Mouse (Mus musculus): ENCODE results near the gene Snai3. TPM values are rescaled to one million over a fixed set of nuclear protein-coding genes. Genes with fewer than 3 reads are reported as not detected.

Gene Snai3
- polyA plus RNA-seq, 1 experiment from 2014 or later, result 0.64 TPM

DNA sequence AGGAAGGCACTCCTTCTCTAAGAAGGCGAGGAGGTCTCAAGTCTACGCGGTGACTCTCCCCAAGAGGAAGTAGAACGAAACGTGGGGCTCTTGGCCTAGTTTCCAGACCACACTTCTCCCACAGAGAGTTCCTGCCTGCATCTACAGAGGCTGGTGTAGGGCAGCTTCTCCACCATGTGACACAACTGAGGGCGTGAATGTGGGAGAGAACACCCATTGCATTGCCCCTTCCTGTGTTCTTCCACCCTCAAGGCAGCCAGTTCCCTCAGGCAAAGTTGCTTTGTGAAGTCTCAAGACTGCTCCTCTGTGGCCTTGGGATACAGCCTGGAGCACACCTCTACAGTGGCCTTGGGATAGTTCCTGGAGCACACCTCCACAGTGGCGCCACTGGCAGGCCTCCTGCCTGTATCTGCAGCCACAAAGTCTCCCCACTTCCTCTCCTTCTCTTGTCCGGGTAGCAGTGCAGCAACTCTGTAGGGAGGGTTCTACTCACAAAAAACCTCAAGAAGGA lies 13.4 kb upstream of the Snai3 start:
- 48% methylated on average over 8 of the region's 8 CpGs for WGBS (ENCODE audit: insufficient replicate concordance)
- Histone ChIP-seq H3K9me3 (replicated peaks) (no peaks in the 10 kb centered on the region), H3K27ac (replicated peaks) (peak overlapping the region; percentile 83), H3K27me3 (no peaks in the 10 kb centered on the region), H3K9ac (no peak overlapping the region; the same call in 1 of the 2 replicates), H3K4me1 (replicated peaks) (peaks cover 63% of the 10 kb centered on the region), H3K36me3 (replicated peaks) (peaks cover 24% of the 10 kb centered on the region), H3K4me3 (replicated peaks) (peak overlapping the region; percentile 97), H3K4me2 (peak overlapping the region; percentile 97)
- ATAC-seq (ENCODE audit: insufficient read depth), result no peak

DNA sequence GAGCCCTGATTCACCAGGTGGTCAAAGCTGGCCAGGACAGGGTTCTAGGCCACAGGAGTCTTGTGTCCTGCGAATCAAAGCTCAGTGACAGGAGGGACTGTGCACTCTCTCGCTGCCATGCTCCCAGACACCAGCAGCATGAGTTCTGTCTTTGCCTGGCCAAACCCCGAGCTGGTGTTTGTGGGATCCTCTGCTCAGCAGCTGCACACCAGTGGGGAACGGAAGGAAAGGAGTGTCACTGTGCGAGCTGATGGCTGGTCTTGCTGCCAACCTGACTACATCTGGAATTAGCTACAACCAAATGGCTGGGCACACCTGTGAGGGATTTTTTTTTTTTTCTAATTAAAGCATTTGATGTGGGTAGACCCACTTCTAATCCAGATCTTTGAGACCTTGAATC lies 10.2 kb upstream of the Snai3 start:
- Histone ChIP-seq H3K27me3 (no peaks in the 10 kb centered on the region), H3K9me3 (replicated peaks) (no peaks in the 10 kb centered on the region), H3K36me3 (replicated peaks) (peaks cover 29% of the 10 kb centered on the region; the same call in 1 of the 2 replicates), H3K4me1 (replicated peaks) (peaks cover 43% of the 10 kb centered on the region), H3K4me2 (no peak overlapping the region), H3K27ac (replicated peaks) (no peak overlapping the region), H3K9ac (no peak overlapping the region), H3K4me3 (replicated peaks) (no peak overlapping the region)
- no peak for ATAC-seq (ENCODE audit: insufficient read depth)
- WGBS (ENCODE audit: insufficient replicate concordance), result 59% methylated on average over 5 of the region's 5 CpGs

DNA sequence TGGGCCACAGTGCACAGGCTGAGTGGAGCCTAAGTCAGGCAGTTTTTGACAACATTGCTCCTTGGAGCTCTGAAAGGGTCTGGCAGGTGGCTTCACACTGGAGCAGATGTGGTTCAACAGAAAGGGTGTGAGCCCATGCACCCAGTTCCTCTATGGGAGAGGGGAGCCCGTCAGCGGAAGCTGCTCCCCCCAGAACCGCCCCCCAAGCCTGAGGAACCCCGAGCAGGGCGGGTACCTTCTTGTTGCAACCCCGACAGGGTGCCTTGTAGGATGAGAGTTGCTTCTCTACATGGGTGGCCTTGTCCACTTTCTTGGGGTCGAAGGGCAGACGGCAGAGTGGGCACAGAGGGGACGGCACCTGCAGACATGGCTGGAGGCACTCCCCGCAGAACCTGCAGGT lies 9.4 kb upstream of the Snai3 start:
- WGBS (ENCODE audit: insufficient replicate concordance), result 70% methylated on average over 10 of the region's 10 CpGs
- no peak overlapping the region for H3K9ac ChIP-seq
- H3K27me3 ChIP-seq, result no peaks in the 10 kb centered on the region
- H3K4me2 ChIP-seq, result no peak overlapping the region
- no peak overlapping the region for H3K4me3 ChIP-seq (replicated peaks)
- peaks cover 41% of the 10 kb centered on the region for H3K4me1 ChIP-seq (replicated peaks)
- peaks cover 29% of the 10 kb centered on the region; the same call in 1 of the 2 replicates for H3K36me3 ChIP-seq (replicated peaks)
- no peak for ATAC-seq (ENCODE audit: insufficient read depth)
- no peak overlapping the region for H3K27ac ChIP-seq (replicated peaks)
- no peaks in the 10 kb centered on the region for H3K9me3 ChIP-seq (replicated peaks)

GRCm38 (mm10) chr8:122469407-122469806 lies 8.9 kb upstream of the Snai3 start:
- H3K9ac ChIP-seq, result no peak overlapping the region

DNA sequence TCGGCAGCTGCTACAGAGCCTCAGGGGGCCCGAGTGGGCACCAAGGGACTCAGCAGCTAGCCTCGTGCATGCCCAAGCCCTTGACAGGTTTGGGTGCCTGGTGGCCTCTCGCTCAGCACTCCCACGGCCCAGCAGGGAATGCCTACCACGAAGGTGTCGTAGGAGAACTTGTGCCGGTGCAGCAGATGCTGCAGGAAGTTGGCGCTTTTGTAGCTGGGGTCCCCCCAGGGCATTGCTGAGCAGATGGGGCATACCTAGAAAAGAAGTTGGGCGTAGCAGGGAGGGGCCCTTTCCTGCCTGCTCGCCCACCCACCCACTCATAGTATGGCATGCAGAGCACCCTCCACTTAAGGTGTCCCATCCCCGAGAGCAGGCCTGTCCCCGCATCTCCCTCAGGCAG lies 7.3 kb upstream of the Snai3 start:
- H3K27me3 ChIP-seq, result peaks cover 4% of the 10 kb centered on the region; the same call in 1 of the 2 replicates
- H3K36me3 ChIP-seq (replicated peaks), result peaks cover 21% of the 10 kb centered on the region; the same call in 1 of the 2 replicates
- H3K4me2 ChIP-seq, result no peak overlapping the region
- no peak for ATAC-seq (ENCODE audit: insufficient read depth)
- H3K27ac ChIP-seq (replicated peaks), result no peak overlapping the region
- no peak overlapping the region for H3K9ac ChIP-seq
- H3K9me3 ChIP-seq (replicated peaks), result no peaks in the 10 kb centered on the region
- WGBS (ENCODE audit: insufficient replicate concordance), result 76% methylated on average over 13 of the region's 13 CpGs
- H3K4me3 ChIP-seq (replicated peaks), result no peak overlapping the region
- peaks cover 42% of the 10 kb centered on the region for H3K4me1 ChIP-seq (replicated peaks)

More at GRCm38 (mm10) chr8:122469407-122469806, 8.9 kb upstream of the Snai3 start:
- H3K4me1 ChIP-seq (replicated peaks), result peaks cover 41% of the 10 kb centered on the region
- H3K9me3 ChIP-seq (replicated peaks), result no peaks in the 10 kb centered on the region
- H3K36me3 ChIP-seq (replicated peaks), result peaks cover 29% of the 10 kb centered on the region; the same call in 1 of the 2 replicates
- no peaks in the 10 kb centered on the region for H3K27me3 ChIP-seq
- no peak overlapping the region for H3K4me2 ChIP-seq
- ATAC-seq (ENCODE audit: insufficient read depth), result no peak
- no peak overlapping the region for H3K4me3 ChIP-seq (replicated peaks)
- no peak overlapping the region for H3K27ac ChIP-seq (replicated peaks)
- 69% methylated on average over 6 of the region's 6 CpGs for WGBS (ENCODE audit: insufficient replicate concordance)

DNA sequence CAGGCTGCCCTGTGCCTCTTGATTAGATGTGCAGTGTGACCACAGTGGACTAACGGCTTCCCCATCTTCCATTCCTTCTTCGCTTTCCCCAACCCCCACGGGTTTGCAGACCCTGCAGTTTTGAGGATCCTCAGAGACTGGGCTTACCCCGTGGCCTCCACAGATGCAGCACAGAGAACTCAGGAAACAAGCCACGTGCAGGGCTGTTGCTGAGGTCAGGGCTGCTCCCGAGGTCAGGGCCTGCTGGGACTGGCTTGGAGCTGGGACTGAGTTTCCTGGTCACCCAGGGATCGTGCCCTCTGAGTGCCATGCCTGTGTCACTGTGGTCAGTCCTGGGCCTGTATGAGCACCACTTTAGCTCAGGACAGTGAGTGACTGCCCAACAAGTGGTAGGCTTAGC lies 4.5 kb upstream of the Snai3 start:
- WGBS (ENCODE audit: insufficient replicate concordance), result 19% methylated on average over 7 of the region's 7 CpGs
- Histone ChIP-seq H3K9me3 (replicated peaks) (no peaks in the 10 kb centered on the region), H3K4me2 (no peak overlapping the region), H3K27ac (replicated peaks) (no peak overlapping the region), H3K4me1 (replicated peaks) (peaks cover 59% of the 10 kb centered on the region), H3K4me3 (replicated peaks) (no peak overlapping the region), H3K27me3 (peaks cover 32% of the 10 kb centered on the region), H3K36me3 (replicated peaks) (peaks cover 21% of the 10 kb centered on the region; the same call in 1 of the 2 replicates), H3K9ac (no peak overlapping the region)
- ATAC-seq (ENCODE audit: insufficient read depth), result no peak

- Histone ChIP-seq H3K4me1 (replicated peaks) (peaks cover 58% of the 10 kb centered on the region), H3K4me3 (replicated peaks) (no peak overlapping the region)
- no peak for ATAC-seq (ENCODE audit: insufficient read depth)
Observed at GRCm38 (mm10) chr8:122463651-122464640, 3.4 kb upstream of the Snai3 start.

GRCm38 (mm10) chr8:122462510-122462909 lies 2.0 kb upstream of the Snai3 start:
- Histone ChIP-seq H3K9me3 (replicated peaks) (no peaks in the 10 kb centered on the region), H3K27me3 (peaks cover 57% of the 10 kb centered on the region), H3K36me3 (replicated peaks) (peaks cover 8% of the 10 kb centered on the region; the same call in 1 of the 2 replicates), H3K4me3 (replicated peaks) (no peak overlapping the region), H3K27ac (replicated peaks) (no peak overlapping the region), H3K4me1 (replicated peaks) (peaks cover 58% of the 10 kb centered on the region), H3K9ac (no peak overlapping the region), H3K4me2 (no peak overlapping the region)
- no peak for ATAC-seq (ENCODE audit: insufficient read depth)
- 51% methylated on average over 8 of the region's 8 CpGs for WGBS (ENCODE audit: insufficient replicate concordance)

More at GRCm38 (mm10) chr8:122463651-122464640, 3.4 kb upstream of the Snai3 start:
- H3K9ac ChIP-seq, result no peak overlapping the region
- peaks cover 21% of the 10 kb centered on the region; the same call in 1 of the 2 replicates for H3K36me3 ChIP-seq (replicated peaks)
- no peaks in the 10 kb centered on the region for H3K9me3 ChIP-seq (replicated peaks)
- H3K27me3 ChIP-seq, result peaks cover 42% of the 10 kb centered on the region
- 11% methylated on average over 12 of the region's 12 CpGs for WGBS (ENCODE audit: insufficient replicate concordance)
- peak overlapping the region; percentile 23 for H3K4me2 ChIP-seq
- H3K27ac ChIP-seq (replicated peaks), result peak overlapping the region; percentile 34

DNA sequence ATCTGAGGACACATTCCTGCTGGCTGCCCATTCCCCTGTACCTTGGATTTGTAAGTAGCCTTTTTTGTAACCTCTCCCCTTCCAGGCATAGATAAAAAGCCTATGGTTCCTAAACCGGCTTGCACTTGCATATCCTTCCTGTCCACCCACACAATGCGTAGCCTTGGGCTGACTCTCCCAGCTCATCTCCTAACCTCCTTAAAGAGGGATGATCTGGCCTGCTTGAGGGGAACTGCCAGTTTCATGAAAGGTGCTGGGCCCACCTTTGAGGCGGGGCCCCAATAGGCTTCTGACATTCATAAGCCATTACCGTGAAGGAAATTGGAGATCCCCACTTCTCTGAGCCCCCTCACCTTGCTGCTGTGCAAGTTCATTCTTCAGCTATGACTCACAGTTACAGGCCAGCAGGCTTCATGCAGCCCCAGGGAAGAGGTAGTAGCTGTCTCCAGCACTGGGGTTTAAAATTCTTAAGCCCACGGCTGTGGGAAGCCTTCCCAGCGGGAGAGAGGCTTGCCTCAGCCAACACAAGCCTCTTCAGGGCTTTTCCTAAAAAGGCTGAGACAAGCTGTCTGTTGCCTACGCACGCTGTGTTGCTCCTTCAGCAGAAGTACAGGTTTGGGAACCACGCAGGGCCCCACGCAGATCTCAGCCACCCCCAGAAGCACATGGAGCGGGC lies 1.1 kb upstream of the Snai3 start:
- no peak overlapping the region for H3K4me3 ChIP-seq (replicated peaks)
- peaks cover 64% of the 10 kb centered on the region for H3K27me3 ChIP-seq
- H3K4me1 ChIP-seq (replicated peaks), result peaks cover 58% of the 10 kb centered on the region
- whole genome bisulfite sequencing (ENCODE audit: insufficient replicate concordance), result 55% methylated on average over 11 of the region's 11 CpGs
- no peak overlapping the region for H3K4me2 ChIP-seq
- no peaks in the 10 kb centered on the region for H3K9me3 ChIP-seq (replicated peaks)
- no peak overlapping the region for H3K9ac ChIP-seq
- H3K36me3 ChIP-seq (replicated peaks), result 0 out of 2 replicates have a peak, but pooled peaks cover under 1% of the 10 kb centered on the region
- no peak for ATAC-seq (ENCODE audit: insufficient read depth)
- H3K27ac ChIP-seq (replicated peaks), result no peak overlapping the region

DNA sequence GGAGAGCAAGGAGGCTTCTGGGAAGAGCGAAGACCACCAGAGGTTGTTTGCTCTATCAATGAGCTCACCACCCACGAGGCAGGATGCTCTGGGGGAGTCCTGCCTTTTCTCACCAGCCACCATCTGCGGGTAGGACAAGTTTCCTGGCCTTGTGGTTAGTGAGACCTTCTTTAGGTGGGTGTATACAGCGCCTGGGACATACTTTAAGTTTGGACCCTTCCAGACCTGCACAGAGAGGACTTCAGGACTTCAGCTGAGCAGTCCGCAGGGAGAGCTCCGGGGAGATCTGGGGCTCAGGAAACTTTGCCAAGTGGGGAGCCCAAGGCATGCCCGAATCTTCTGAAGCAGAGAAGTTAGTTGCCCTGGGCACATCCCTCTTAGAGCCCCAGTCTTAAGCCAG lies 543 bp downstream of the Snai3 start:
- Histone ChIP-seq H3K27me3 (peaks cover 78% of the 10 kb centered on the region), H3K4me3 (replicated peaks) (peak overlapping the region; percentile 32), H3K9ac (0 out of 2 replicates have a peak overlapping the region, but pooled peaks have one; percentile 5), H3K4me2 (peak overlapping the region; percentile 64), H3K36me3 (replicated peaks) (no peaks in the 10 kb centered on the region), H3K9me3 (replicated peaks) (no peaks in the 10 kb centered on the region), H3K4me1 (replicated peaks) (peaks cover 54% of the 10 kb centered on the region), H3K27ac (replicated peaks) (no peak overlapping the region)
- WGBS (ENCODE audit: insufficient replicate concordance), result 15% methylated on average over 7 of the region's 7 CpGs
- ATAC-seq (ENCODE audit: insufficient read depth), result no peak

All from liver, embryonic 15.5 days (tissue).